Mouse (Mus musculus) MEL (cell line): ENCODE results near the gene Cd274. TPM values are rescaled to one million over a fixed set of nuclear protein-coding genes. Genes with fewer than 3 reads are reported as not detected.

Experiments
- DNase-seq: peaks from one replicate; pipeline ENCODE4 v3.0.0; 2011; ENCODE audit warnings: low read depth, low spot score
- H3K27ac ChIP-seq: 2 replicates; pipeline ENCODE4 v1.5.1; 2012; ENCODE audit warnings: low read depth, mild to moderate bottlenecking, control low read depth, low read length, moderate library complexity; ENCODE audit not compliant: control insufficient read depth
- H3K27me3 ChIP-seq, 2 experiments: fragments of 150-350 bp in 1 of 2; sonication (generic) in 1 of 2; 2 replicates each; pipeline ENCODE4 v1.6.1; 2012; ENCODE audit warnings: low read length in 2 of 2, mild to moderate bottlenecking in 2 of 2, improper control_type of control experiment in 1 of 2, moderate library complexity in 1 of 2; ENCODE audit not compliant: insufficient read depth in 2 of 2, control insufficient read depth in 1 of 2
- H3K36me3 ChIP-seq, 2 experiments: 2 replicates each; pipeline ENCODE4 v1.6.1; 2012 to 2014; ENCODE audit warnings: low read length in 2 of 2, improper control_type of control experiment in 1 of 2, inconsistent platforms in 1 of 2, mild to moderate bottlenecking in 1 of 2; ENCODE audit not compliant: insufficient read depth in 2 of 2, control insufficient read depth in 1 of 2
- H3K4me1 ChIP-seq, 2 experiments: fragments of 150-350 bp in 1 of 2; sonication (generic) in 1 of 2; 2 replicates each; pipeline ENCODE4 v1.6.1; 2012; ENCODE audit warnings: low read length in 2 of 2, improper control_type of control experiment in 1 of 2, mild to moderate bottlenecking in 1 of 2; ENCODE audit not compliant: insufficient read depth in 2 of 2, control insufficient read depth in 1 of 2
- H3K4me3 ChIP-seq, 2 experiments: fragments of 150-350 bp in 1 of 2; sonication (generic) in 1 of 2; 2 replicates each; pipeline ENCODE4 v1.5.1; 2012; ENCODE audit warnings: low read depth in 2 of 2, low read length in 2 of 2, mild to moderate bottlenecking in 2 of 2, moderate library complexity in 2 of 2, control low read depth in 1 of 2, improper control_type of control experiment in 1 of 2; ENCODE audit not compliant: control insufficient read depth in 1 of 2, insufficient read depth in 1 of 2
- H3K79me2 ChIP-seq: 2 replicates; pipeline ENCODE4 v1.6.1; 2012; ENCODE audit warnings: mild to moderate bottlenecking, low read length, moderate library complexity; ENCODE audit not compliant: control insufficient read depth, poor library complexity, insufficient read depth
- H3K9ac ChIP-seq: 2 replicates; pipeline ENCODE4 v1.6.1; 2012; ENCODE audit warnings: low read depth, mild to moderate bottlenecking, control low read depth, low read length, moderate library complexity; ENCODE audit not compliant: control insufficient read depth, poor library complexity, severe bottlenecking
- H3K9me3 ChIP-seq: fragments of 150-350 bp; sonication (generic); replicated peaks from 2 replicates; pipeline ENCODE4 v1.6.1; 2012; ENCODE audit warnings: mild to moderate bottlenecking, low read length, improper control_type of control experiment, moderate library complexity; ENCODE audit not compliant: insufficient read depth
- BHLHE40 ChIP-seq: IDR thresholded peaks from 2 replicates; pipeline ENCODE4 v1.6.1; 2012; ENCODE audit warnings: low read depth, mild to moderate bottlenecking, inconsistent platforms, low read length, improper control_type of control experiment, borderline replicate concordance
- CHD1 ChIP-seq: IDR thresholded peaks from 2 replicates; pipeline ENCODE4 v1.6.1; 2012; ENCODE audit warnings: low read depth, mild to moderate bottlenecking, inconsistent platforms, low read length, improper control_type of control experiment
- CHD2 ChIP-seq: IDR thresholded peaks from 2 replicates; pipeline ENCODE4 v1.6.1; 2011; ENCODE audit warnings: low read length, improper control_type of control experiment
- CTCF ChIP-seq, 3 experiments: IDR thresholded peaks in 2 of 3; conservative IDR thresholded peaks in 1 of 3; 2 replicates each; pipeline ENCODE4 v1.5.1; 2011 to 2012; ENCODE audit warnings: low read length in 3 of 3, low read depth in 2 of 3, mild to moderate bottlenecking in 2 of 3, improper control_type of control experiment in 1 of 3, inconsistent platforms in 1 of 3, mixed read lengths in 1 of 3, moderate library complexity in 1 of 3; ENCODE audit not compliant: control insufficient read depth in 1 of 3, insufficient read depth in 1 of 3, poor library complexity in 1 of 3, severe bottlenecking in 1 of 3
- ELF1 ChIP-seq: IDR thresholded peaks from 2 replicates; pipeline ENCODE4 v1.6.1; 2014; ENCODE audit warnings: low read depth, mild to moderate bottlenecking, inconsistent platforms, low read length, improper control_type of control experiment, moderate library complexity
- EP300 ChIP-seq, 2 experiments: IDR thresholded peaks; 2 replicates each; pipeline ENCODE4 v1.6.1; 2011; ENCODE audit warnings: improper control_type of control experiment in 2 of 2, low read length in 2 of 2, low read depth in 1 of 2, mild to moderate bottlenecking in 1 of 2
- GATA1 ChIP-seq: IDR thresholded peaks from 2 replicates; pipeline ENCODE4 v1.6.1; 2011; ENCODE audit warnings: low read depth, low read length, improper control_type of control experiment
- HCFC1 ChIP-seq: IDR thresholded peaks from 2 replicates; pipeline ENCODE4 v1.6.1; 2012; ENCODE audit warnings: low read depth, mild to moderate bottlenecking, inconsistent platforms, low read length, improper control_type of control experiment, moderate library complexity
- JUND ChIP-seq: IDR thresholded peaks from 2 replicates; pipeline ENCODE4 v1.6.1; 2011; ENCODE audit warnings: low read depth, mild to moderate bottlenecking, improper control_type of control experiment, low read length
- KAT2A ChIP-seq: conservative IDR thresholded peaks from 2 replicates; pipeline ENCODE4 v1.6.1; 2012; ENCODE audit warnings: low read depth, low read length, improper control_type of control experiment, inconsistent platforms
- MAZ ChIP-seq: IDR thresholded peaks from 2 replicates; pipeline ENCODE4 v1.6.1; 2012; ENCODE audit warnings: low read depth, mild to moderate bottlenecking, inconsistent platforms, low read length, improper control_type of control experiment
- MXI1 ChIP-seq: IDR thresholded peaks from 2 replicates; pipeline ENCODE4 v1.6.1; 2011; ENCODE audit warnings: mild to moderate bottlenecking, low read depth, low read length, improper control_type of control experiment
- MYB ChIP-seq: IDR thresholded peaks from 2 replicates; pipeline ENCODE4 v1.6.1; 2011; ENCODE audit warnings: mild to moderate bottlenecking, low read depth, low read length, improper control_type of control experiment
- NELFE ChIP-seq: IDR thresholded peaks from 2 replicates; pipeline ENCODE4 v1.6.1; 2011; ENCODE audit warnings: low read depth, low read length, improper control_type of control experiment
- POLR2A ChIP-seq, 2 experiments: IDR thresholded peaks; 2 replicates each; pipeline ENCODE4 v1.6.1; 2011 to 2012; ENCODE audit warnings: low read length in 2 of 2, mild to moderate bottlenecking in 2 of 2, control low read depth in 1 of 2, improper control_type of control experiment in 1 of 2, low read depth in 1 of 2, moderate library complexity in 1 of 2; ENCODE audit not compliant: control insufficient read depth in 1 of 2, insufficient read depth in 1 of 2, poor library complexity in 1 of 2
- SMC3 ChIP-seq: IDR thresholded peaks from 2 replicates; pipeline ENCODE4 v1.6.1; 2011; ENCODE audit warnings: low read depth, low read length, improper control_type of control experiment
- TBP ChIP-seq: IDR thresholded peaks from 2 replicates; pipeline ENCODE4 v1.8.0; 2011; ENCODE audit warnings: low read depth, low read length, improper control_type of control experiment
- TCF12 ChIP-seq: IDR thresholded peaks from 2 replicates; pipeline ENCODE4 v1.6.1; 2014; ENCODE audit warnings: low read depth, mild to moderate bottlenecking, inconsistent platforms, low read length, improper control_type of control experiment, moderate library complexity
- UBTF ChIP-seq: IDR thresholded peaks from 2 replicates; pipeline ENCODE4 v1.6.1; 2012; ENCODE audit warnings: low read depth, mild to moderate bottlenecking, inconsistent platforms, low read length, improper control_type of control experiment, moderate library complexity, borderline replicate concordance; ENCODE audit not compliant: insufficient read depth
- USF1 ChIP-seq: IDR thresholded peaks from 2 replicates; pipeline ENCODE4 v1.6.1; 2014; ENCODE audit warnings: low read depth, mild to moderate bottlenecking, inconsistent platforms, low read length, improper control_type of control experiment, moderate library complexity
- USF2 ChIP-seq, 2 experiments: IDR thresholded peaks; 2 replicates each; pipeline ENCODE4 v1.6.1; 2011 to 2012; ENCODE audit warnings: improper control_type of control experiment in 2 of 2, low read length in 2 of 2, borderline replicate concordance in 1 of 2, inconsistent platforms in 1 of 2, low read depth in 1 of 2, mild to moderate bottlenecking in 1 of 2; ENCODE audit not compliant: insufficient read depth in 1 of 2
- ZC3H11A ChIP-seq: IDR thresholded peaks from 2 replicates; pipeline ENCODE4 v1.6.1; 2012; ENCODE audit warnings: low read depth, mild to moderate bottlenecking, inconsistent platforms, low read length, improper control_type of control experiment
- ZKSCAN1 ChIP-seq: IDR thresholded peaks from 2 replicates; pipeline ENCODE4 v1.6.1; 2012; ENCODE audit warnings: low read depth, mild to moderate bottlenecking, inconsistent platforms, low read length, improper control_type of control experiment, moderate library complexity
- ZNF384 ChIP-seq: IDR thresholded peaks from 2 replicates; pipeline ENCODE4 v1.6.1; 2012; ENCODE audit warnings: low read depth, mild to moderate bottlenecking, inconsistent platforms, low read length, improper control_type of control experiment
- polyA plus RNA-seq, 2 experiments: library from polyadenylated mRNA; stranded (reverse) in 1 of 2; unstranded in 1 of 2; fragments of >175 nt in 1 of 2; fragments of >200 nt in 1 of 2; gene quantifications; 2 replicates each; pipeline versions ENCODE4 v1.2.1 to v1.2.4; 2012; ENCODE audit warnings: low replicate concordance in 2 of 2, low read depth in 1 of 2; ENCODE audit not compliant: insufficient read length in 2 of 2, insufficient read depth in 1 of 2, missing spikeins in 1 of 2
- total RNA-seq: library from RNA; depleted of rRNA; stranded (reverse); fragments of 300-350 nt; gene quantifications from 2 replicates; pipeline ENCODE4 v1.2.3, GENCODE M21; 2012

Cd274 gene
- total and polyA plus RNA-seq, 3 experiments, result 3.1 to 5.0 TPM; not detected in 1

GRCm38 (mm10) chr19:29372138-29372537 is 4.9 kb downstream of the Cd274 start:
- TF ChIP-seq ZC3H11A (no peak), KAT2A (no peak), POLR2A (IDR thresholded peaks at IDR 0.05; ENCODE audit: control insufficient read depth in 1 of 2, insufficient read depth in 1 of 2, low read depth in 1 of 2, low read length in 2 of 2, poor library complexity in 1 of 2) (no peak)
- TF ChIP-seq, all 39 proteins: peak for 0
- Histone ChIP-seq H3K9me3 (no peaks in the 10 kb centered on the region), H3K27ac (peak overlapping the region; percentile 62), H3K4me1 (peaks cover 15 to 40% of the 10 kb centered on the region in 2 experiments), H3K9ac (peak overlapping the region; percentile 76), H3K4me3 (peak overlapping the region; percentile 74 to 87), H3K79me2 (peaks cover 10% of the 10 kb centered on the region), H3K27me3 (no peaks in the 10 kb centered on the region), H3K36me3 (peaks cover 3 to 44% of the 10 kb centered on the region in 2 experiments)
- peak; percentile 81 for DNase-seq

- peak overlapping the region; percentile 76 for H3K9ac ChIP-seq
- peaks cover 3 to 43% of the 10 kb centered on the region in 2 experiments for H3K36me3 ChIP-seq
- no peaks in the 10 kb centered on the region for H3K9me3 ChIP-seq
- peak overlapping the region; percentile 74 to 87 for H3K4me3 ChIP-seq
- H3K27me3 ChIP-seq, result no peaks in the 10 kb centered on the region
- peak overlapping the region; percentile 62 for H3K27ac ChIP-seq
- H3K4me1 ChIP-seq, result peaks cover 12 to 37% of the 10 kb centered on the region in 2 experiments
- H3K79me2 ChIP-seq, result peaks cover 10% of the 10 kb centered on the region
- DNase-seq, result no peak
- TF ChIP-seq ZNF384 (no peak), POLR2A (IDR thresholded peaks at IDR 0.05; ENCODE audit: control insufficient read depth in 1 of 2, insufficient read depth in 1 of 2, low read depth in 1 of 2, low read length in 2 of 2, poor library complexity in 1 of 2) (no peak), ELF1 (no peak), UBTF (no peak)
These were observed 5.4 kb downstream of the Cd274 start for GRCm38 (mm10) chr19:29372621-29373020.

- Histone ChIP-seq H3K4me1 (peaks cover 12 to 31% of the 10 kb centered on the region in 2 experiments), H3K4me3 (no peak overlapping the region), H3K9ac (no peak overlapping the region), H3K27me3 (no peaks in the 10 kb centered on the region), H3K36me3 (peaks cover 3 to 35% of the 10 kb centered on the region in 2 experiments), H3K9me3 (no peaks in the 10 kb centered on the region), H3K79me2 (peaks cover 10% of the 10 kb centered on the region), H3K27ac (peak overlapping the region; percentile 13; the same call in 1 of the 2 replicates)
- TF ChIP-seq GATA1, result no peak
- no peak for TF ChIP-seq HCFC1
- TF ChIP-seq SMC3, result no peak
- TF ChIP-seq CHD2, result no peak
- no peak for TF ChIP-seq ZC3H11A
- no peak for TF ChIP-seq MXI1
- no peak for TF ChIP-seq TBP
- no peak for TF ChIP-seq USF2 (IDR thresholded peaks at IDR 0.05; ENCODE audit: borderline replicate concordance in 1 of 2, insufficient read depth in 1 of 2, low read depth in 1 of 2, low read length in 2 of 2)
- TF ChIP-seq USF1, result no peak
- TF ChIP-seq JUND, result no peak
- no peak for TF ChIP-seq UBTF
- TF ChIP-seq MAZ, result no peak
- no peak for TF ChIP-seq BHLHE40
- no peak for TF ChIP-seq ZKSCAN1
- TF ChIP-seq MYB, result no peak
- TF ChIP-seq EP300 (IDR thresholded peaks at IDR 0.05; ENCODE audit: low read depth in 1 of 2, low read length in 2 of 2), result no peak
- no peak for TF ChIP-seq CHD1
- no peak for TF ChIP-seq TCF12
- TF ChIP-seq CTCF (IDR thresholded peaks at IDR 0.05 in 2 of 3, conservative IDR thresholded peaks at IDR 0.05 in 1 of 3; ENCODE audit: control insufficient read depth in 1 of 3, insufficient read depth in 1 of 3, low read depth in 2 of 3, low read length in 3 of 3, poor library complexity in 1 of 3, severe bottlenecking in 1 of 3), result no peak
- no peak for TF ChIP-seq NELFE
- no peak for DNase-seq
These were observed 6.2 kb downstream of the Cd274 start for GRCm38 (mm10) chr19:29373438-29373837.
